Mouse (Mus musculus) ES-CJ7 (cell line): Measurements from ENCODE around the gene Acsf3.

Source experiments
- DNase-seq: peaks from one replicate; pipeline ENCODE4 v3.0.0; 2011; ENCODE audit warnings: low read depth, low spot score

Acsf3 gene

DNA sequence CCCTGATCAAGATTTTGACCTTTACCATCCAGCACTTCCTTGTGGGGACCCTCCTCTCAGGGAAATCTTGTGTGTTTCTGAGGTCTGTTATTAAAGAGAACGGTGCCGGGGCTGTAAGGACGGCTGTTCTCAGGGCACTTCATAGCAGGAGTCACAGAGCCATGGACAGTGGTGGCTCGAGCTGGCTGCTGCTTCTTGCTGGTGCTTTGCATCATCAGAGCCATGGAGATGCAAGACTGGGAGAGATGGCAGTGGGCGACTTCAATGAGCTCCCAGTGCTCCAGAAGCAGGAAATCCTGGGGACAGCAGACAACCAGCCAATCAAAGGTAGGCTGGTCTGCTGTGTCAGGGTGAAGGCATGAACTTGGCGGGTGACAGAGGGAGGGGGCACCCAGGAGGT is 14.2 kb upstream of the Acsf3 start:
- DNase-seq = no peak

DNA sequence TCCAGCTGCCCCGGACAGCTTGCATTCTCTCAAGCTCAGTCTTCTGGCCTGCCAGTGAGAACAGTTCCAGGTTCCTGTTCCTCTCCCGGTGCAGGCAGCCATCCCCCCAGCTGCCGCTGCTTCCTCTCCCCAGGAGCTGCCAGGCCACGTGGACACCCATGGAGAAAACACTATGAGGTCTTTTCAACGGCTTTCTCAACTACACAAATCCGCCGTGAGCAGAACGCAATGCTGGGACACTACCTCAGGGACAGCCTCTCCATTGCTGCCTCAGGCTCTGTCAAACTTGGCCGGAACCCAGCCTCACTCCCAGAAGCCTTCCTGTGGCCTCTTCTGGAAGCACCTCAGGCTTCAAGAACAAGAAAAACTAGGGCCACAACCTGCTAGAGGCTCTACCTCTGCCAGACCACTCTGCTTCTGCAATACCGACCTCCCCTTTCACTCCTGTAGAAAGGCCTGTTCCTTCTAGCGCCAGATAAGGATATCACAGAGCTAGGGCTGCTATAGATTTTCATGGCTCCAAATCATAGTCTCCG is 12.5 kb upstream of the Acsf3 start:
- DNase-seq = no peak

DNA sequence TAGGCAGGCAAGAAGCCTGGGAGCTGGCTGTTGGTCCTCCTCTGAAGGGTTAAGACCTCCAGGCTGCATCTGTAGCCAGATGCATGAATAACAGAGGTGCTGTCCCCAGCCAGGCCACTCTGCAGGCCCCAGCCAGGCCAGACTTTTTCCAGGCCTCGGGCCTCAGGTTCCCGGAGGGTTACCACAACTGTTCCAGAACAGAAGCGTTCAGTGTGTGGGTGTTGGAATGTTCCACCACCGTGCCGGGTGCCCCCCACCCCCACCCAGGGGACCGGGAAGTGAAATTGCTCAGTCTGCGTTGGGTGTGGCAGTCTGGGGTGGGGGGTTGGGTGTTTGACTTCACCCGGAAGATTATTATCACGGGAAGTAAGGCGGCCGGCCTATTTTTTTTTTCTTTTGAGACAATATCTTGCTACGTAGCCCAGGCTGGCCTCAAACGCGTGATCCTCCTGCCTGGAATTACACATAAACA is 12.0 kb upstream of the Acsf3 start:
- no peak for DNase-seq

DNA sequence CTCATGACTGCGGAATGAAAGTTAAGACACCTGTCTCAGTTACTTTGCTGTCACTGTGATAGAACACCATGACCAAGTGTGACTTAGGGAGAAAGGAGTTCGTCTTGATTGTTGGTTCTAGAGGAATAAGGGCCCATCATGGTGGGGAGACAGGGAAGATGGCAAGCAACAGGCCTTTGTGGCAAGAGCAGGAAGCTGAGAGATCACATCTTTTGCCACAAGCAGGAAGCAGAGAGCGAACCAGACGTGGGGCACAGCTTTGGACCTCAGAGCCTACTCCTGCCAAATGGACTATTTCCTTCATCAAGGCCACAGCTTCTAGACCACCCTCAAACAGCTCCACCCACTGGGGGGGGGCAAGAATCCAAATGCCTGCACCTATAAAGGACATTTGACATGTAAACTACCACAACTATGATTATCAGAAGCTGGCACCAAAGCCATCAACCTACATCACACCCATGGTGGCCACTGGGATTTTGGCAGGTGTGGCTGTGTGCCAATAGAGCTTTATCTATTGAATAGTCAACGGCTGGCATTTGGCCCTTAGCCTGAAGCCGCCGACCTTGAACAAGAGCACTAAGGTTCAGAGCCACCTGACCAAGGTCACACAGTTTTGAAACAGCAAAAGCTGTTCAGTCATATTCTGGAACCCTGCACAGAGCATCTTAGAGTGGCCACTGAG is 10.4 kb upstream of the Acsf3 start:
- DNase-seq = no peak

DNA sequence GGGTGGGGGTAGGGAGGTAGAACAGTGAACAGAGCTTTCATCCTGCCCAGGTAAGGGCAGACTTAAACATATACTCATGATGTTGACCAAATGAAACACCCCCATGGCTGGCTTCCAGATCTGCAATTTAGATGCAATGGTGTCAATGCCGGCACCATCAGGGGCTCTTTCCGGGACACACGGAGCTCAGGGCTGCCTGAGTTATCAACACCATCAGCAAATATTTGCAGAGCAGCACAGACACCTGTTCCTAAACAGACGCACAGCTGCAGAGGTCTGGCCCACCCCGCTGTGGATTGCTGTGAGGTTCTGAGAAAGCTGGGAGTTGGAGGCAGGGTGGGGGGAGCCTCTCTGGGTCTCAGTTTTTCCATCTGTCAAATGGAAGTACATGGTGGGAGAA is 9.1 kb upstream of the Acsf3 start:
- no peak for DNase-seq

DNA sequence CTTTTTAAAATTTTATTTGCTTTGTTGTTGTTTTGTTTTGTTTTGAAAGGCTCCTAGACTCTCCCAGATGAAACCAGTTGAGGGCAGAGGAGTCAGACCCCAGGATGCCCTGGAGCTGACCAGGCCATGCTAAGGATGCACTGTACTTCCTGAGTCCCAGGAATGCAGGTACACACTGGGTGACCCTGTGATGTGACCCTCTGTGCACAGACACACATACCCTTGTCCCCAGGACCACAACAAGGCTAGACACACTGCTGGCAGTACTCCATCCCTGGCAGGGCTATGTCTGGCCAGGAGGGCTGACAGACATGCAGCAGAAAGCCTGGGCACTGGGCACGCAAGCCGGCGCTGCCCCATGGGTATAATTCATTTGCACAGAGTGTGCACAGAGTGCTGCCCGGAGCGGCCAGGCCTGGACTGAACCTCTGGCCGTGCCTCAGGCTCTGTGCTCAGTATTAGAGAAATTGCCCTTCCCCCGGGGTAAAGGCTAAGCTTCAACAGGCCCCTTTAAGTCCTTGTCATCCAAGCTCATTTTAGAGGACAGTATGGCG is 8.6 kb upstream of the Acsf3 start:
- no peak for DNase-seq

DNA sequence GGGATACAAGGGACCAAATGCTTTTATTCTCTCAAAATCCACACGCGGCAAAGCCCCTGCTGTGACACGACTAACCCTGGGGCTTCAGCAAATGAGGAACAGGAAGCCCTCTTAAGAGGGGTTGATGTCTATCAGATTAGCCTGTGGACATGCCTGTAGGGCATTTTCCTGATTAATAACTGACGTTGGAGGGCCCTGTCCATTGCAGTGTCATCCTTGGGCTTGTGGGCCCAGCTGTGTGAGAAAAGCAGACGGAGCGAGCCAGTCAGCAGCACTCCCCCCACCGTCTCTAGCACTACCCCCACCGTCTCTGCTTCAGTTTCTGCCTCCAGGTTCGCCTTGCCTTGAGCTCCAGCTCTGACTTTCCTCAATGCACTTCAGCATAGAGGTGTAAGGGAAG is 8.1 kb upstream of the Acsf3 start:
- no peak for DNase-seq

DNA sequence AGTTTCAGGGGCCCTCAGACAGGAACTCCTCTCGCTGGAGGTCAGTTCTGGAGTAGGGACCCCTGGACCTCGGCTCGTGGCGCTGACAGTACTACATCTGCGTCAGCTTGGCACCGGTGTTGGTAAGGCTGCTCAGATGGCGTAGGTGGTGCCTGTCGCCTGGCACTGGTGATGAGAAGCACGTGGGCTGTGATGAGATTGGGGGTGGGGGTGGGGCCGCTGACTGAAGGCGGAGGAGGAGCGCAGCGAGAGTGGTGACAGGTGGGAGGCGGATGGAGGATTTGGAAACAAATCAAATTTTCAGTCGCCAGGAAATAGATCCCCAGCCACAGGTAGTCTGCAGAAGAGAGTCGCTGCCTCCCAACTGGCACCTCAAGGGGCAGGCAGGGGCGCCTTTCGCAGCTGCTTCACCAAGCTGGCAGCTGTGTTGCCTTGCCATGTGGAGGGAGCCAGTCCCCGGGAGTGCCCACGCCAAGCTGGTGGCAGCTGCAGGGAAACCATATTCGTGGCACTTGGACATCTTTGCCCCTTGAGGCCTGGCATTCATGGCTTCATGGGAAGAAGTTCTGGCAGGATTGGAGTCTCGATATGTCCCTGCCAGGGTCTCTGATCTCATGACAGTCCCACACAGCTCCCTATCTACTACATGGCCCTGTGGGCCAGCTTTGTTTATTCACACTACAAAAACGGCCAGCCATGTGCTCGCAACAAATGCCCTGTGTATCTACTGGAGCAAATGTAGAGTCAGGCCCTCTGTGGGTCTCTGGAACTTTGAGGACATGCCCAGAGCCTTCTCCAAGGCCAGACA is 5.8 kb upstream of the Acsf3 start:
- no peak for DNase-seq

DNA sequence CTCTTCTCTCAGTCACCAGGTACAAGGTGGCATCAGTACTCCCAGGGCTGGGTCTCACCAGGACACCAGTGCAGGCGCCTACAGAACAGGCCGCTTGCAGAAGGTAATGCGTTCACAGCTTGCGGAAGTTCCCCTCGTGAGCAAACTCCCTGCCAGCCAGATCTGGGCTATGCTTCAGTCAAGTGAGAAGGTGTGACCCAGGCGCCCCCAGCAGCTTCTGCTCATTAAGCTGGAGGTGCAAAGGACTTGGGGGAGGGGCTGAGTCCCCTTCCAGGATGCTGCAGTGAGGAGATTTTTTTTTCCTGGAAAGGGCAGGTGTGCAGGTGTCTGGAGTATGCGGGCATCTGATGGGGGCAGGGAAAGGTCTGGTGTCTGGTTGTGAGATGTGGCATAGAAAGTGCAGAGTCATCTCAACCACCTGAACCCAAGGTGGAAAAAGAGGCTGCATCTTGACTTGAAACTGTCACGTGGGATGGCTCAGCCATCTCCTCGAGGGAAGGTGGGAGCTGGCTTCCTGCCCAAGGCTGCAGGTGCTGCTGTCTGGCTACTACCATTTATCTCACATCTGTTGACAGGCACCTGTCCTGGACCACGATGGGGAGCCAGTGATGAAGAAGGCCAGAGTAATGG is 2.7 kb upstream of the Acsf3 start:
- DNase-seq = no peak

DNA sequence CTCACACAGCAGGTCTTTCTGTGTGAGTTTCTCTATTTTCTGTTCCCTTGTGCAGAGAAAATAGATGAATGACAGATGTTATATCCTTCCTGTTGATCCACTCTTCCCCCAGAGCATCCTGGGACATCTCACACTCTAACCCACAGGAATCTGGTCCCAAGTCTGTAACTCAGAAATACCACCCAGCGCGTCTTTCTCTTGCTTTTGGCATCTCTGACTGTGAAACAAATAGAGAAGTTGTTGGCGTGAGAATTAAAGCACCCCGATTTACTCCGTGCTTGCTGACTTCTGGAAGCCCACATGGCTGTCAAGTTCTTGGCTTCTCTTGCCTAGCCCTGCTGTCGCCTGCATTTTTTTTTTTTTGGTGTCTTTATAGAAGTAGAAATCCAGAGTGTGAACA is 2.4 kb downstream of the Acsf3 start:
- DNase-seq = no peak

DNA sequence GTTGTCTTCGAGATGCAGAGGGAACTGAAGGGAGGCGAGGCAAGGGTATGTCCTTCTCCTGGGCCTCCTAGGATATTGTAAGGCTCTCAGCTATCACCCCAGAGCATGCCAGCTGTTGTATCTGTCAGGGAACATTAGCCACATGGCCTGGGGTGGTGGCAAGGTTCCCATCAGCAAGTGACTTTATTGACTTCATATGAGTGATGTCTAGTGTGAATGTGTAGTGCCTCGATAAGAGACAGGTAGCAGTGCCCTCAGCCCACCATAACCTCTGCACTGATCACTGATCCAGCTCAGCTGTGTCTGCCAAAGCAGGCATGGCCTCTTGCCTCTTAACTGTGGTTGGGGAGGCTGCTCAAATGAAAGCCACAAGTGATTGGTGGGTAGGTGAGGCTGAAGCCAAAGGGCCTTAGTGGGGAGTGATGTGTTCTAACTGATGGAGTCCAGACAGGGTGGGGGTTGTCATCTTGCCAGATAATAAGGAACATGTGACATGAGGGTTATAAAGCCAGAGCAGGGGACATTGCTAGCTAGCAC is 3.5 kb downstream of the Acsf3 start:
- no peak for DNase-seq

DNA sequence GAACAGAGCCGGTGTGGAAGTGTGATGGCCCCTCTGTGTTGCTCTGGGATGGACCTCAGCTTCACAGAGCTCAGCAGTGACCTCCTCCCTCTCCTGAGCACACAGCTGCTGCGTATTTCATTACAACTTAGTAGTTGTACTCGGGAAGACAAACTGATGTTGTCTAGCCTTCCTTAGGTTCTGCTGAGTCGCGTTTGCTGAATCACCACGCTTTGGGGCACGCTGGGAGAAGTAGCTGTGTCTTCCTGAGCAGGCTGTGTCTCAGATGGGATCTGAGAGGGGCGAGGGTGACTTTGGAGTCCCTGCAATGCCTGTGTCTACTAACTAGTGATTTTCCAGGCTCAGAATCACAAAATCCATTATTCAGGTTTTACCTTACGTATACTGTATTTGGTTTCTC is 4.0 kb downstream of the Acsf3 start:
- DNase-seq = no peak

DNA sequence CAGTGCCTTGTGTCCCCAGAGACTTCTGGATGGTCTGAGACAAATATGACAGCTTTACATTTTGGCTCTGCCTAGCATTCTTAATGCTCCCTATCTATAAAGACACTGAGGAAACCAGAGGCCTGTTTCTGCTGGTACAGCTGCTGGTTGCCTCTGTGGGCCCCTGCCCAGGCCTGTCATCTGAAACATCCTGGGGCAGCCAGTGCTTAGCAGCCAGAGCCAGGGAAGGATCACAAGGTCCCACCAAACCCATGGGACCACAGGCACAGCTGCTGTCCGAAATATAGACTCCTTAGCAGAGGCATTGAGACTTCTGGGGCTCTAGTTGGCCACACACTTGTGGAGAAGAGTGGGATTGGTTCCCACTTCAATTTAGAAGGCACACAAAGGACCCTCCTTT is 9.5 kb downstream of the Acsf3 start:
- DNase-seq = no peak

DNA sequence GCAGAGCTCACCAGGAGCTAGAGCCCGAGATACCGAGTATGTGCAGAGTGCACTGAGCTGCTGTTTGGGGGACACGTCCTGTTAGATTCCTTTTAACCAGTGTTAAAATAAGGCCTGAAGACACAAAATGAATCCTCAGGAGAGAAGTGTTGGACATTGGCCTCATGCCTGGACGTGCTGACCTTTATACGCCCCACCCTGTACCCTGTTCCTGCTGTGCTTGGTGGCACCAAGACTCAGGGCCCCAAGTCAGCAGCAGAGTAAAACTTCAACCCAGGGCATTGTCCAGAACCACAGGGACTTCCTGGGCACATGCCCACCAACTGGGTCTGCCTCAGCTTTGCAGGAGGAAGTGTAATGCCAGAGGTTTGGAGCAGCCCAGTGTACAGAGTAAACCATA is 14.5 kb downstream of the Acsf3 start:
- DNase-seq = no peak

DNA sequence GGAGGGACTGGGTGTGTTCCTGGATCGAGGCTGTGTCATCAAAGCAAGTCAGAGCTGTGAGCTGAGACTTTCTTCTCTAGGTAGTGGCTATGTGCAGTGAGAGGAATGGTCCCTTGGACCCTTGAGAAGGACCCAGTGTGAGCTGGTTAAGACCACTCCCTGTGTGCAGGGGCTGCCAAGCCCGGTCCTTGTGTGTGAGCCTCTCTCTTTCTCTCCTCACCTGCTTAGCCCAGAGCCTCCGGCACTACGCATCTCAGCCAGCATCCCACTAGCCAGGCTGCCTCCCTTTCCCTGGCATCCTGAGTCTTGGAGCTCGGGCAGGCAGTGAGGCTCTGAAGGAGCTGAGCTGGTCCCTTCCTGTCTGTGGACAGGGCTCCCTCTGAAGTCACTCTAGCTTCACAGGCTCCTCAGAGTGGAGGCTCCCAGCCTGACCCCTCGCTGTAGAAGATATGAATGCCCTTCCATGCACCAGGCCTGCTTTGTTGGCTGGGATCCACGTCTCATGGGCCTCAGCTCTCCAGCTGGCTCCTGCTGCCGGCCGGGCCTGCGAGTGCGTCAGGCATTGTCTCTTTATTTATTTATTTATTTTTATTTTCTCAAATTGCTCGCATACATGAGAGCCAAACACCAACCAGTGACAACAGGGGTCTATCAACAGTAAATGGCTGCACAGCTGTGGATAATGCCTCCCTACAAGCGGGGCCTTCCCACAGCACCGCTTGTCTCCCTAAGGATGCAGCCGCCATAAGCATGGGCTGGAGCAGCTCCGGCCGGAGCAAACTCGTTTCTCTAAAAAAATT is 18.3 kb downstream of the Acsf3 start:
- DNase-seq = no peak

DNA sequence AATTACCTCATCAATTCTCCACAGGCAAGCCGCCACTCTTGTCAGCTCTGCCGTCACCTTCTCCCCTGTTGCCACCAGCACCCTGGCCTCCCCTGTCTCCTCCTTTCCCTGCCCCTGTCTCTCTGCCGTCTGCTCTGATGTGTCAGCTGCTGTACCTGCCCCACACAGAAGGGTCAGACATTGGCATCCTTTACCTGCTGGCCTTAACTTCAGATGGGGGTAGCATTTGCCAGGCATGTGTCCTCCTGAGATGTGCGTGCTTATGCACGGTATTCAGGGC is 18.8 kb downstream of the Acsf3 start:
- no peak for DNase-seq

DNA sequence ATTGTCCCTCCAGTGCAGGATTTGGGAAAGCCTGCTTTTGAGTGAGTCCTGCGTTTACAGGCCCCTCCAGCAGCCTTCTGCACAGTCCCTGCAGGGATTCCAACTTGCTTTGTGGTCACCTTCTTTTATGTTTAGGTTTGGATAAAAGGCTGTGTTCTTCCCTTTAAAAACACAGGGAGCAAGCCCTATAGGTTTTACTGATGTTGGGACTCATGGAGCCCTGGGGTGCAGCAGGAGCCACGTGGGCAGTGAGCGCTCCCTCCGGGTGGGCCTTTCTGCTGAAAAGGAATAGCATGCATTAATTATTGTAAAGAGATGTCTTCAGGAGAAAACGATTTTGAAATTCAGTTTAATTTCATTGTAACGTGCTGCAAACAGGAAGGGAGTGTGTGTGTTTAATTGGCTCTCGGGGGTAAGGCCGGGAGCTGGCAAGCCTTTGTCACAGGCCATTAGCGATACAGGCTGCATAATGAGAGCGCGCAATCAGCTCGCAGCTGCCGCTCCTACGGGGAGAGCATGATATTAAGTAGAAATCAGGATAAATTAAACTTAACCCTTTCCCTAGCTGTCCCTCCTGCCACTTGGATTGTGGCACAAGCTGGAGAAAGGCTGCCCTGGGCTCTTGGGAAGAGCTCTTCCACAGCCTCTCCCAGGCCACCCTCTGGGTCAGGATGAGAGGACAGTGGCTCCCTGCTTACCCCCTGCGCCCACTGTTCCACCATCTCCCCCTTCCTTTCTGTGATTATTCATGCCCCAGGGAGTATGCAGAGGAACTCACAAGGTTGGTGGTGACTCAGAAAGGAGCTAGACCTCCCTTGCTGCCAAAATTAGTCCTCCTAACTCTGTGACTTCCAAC is 28.8 kb downstream of the Acsf3 start:
- no peak for DNase-seq

DNA sequence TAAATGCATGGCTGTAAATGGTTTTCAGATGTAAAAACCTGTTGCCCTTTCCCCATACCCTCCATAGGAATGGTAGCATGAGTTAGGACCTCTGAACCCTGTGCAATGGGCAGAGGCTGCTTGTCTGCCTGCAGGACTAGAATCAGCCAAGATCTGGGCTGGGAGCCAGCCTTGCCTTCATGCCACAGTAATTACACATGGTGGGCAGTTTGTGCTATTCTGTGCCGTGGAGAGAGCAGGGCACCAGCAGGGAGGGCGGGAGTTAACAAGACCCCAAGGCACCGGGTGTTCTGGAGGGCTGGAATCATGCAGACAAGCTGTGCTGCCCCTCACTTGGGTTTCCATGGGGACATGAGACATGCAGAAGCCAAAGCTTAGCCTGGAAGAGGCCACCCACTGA is 30.1 kb downstream of the Acsf3 start:
- no peak for DNase-seq

DNA sequence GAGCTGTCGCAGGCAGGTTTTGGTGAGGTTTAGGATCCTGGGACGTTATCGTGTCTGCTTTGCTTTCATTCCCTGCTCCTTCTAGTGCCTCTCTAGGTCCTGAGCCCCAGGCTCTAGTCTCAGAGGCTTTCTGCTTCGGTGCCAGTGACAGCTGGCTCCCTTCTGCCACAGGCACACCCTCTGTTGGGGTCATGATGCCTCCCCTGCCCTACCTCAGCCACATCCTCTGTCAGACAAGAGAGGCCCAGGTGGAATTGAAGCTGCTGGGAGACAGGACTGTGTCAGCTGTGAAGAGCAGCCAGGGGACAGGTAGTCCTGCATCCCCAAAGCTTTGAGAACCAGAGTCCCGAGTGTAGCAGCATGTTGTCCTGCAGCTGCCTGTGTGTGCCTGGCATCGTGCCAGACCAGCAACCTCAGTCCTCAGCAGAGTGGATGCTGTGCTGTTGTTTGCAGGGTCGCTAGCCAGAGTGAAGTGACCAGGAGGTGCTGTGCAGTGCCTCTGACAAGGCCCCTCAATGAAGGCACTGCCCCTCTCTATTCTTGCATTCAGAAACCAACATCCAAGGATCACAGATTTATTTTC is 31.8 kb downstream of the Acsf3 start:
- DNase-seq = no peak

DNA sequence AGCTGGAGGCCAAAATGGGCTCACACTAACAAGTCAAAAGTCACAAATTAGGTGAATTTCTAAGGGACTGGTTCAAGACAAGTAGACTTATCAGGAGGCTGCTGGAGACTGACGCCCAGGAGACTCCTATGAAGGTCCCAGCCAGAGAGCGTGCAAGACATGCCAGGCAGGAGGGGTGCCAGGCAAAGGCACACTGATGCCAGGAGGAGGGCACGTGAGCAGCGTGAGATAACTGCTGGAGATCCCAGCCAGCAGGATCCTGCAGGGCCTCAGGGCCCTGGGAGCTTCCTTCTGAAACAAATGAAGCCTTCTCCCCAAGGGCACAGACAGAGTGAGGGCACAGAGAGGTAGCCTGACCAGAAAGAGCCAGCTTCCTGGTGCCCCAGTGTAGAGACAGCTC is 32.6 kb downstream of the Acsf3 start:
- no peak for DNase-seq
